Mouse (Mus musculus): ENCODE measurements around the gene Zdhhc14. TPM values are rescaled to one million over a fixed set of nuclear protein-coding genes. Genes with fewer than 3 reads are reported as not detected.

The Zdhhc14 gene
- polyA plus RNA-seq (2015; fragmentation: Nextera tagmentation; extraction: Ambion mirVana): 11.3 and 13.4 TPM in 2 replicates

GRCm38 (mm10) chr17:5491801-5492745, at the start of gene Zdhhc14:
Gene Zdhhc14, plus strand, starts transcription at chr17:5492557.
- under 1% methylated on average over 68 of the region's 70 CpGs for WGBS
- Histone ChIP-seq H3K27me3 (replicated peaks) (no peaks in the 10 kb centered on the region), H3K4me2 (peak within 1 kb of the TSS; percentile 77), H3K27ac (replicated peaks) (peak within 1 kb of the TSS; percentile 93), H3K4me3 (replicated peaks) (peak within 1 kb of the TSS; percentile 70), H3K9me3 (replicated peaks) (no peaks in the 10 kb centered on the region), H3K9ac (replicated peaks) (peak within 1 kb of the TSS; percentile 69), H3K4me1 (peaks cover 38% of the 10 kb centered on the region), H3K36me3 (no peaks in the 10 kb centered on the region)
- peak; percentile 92 for ATAC-seq (ENCODE audit: low FRiP score)

DNA sequence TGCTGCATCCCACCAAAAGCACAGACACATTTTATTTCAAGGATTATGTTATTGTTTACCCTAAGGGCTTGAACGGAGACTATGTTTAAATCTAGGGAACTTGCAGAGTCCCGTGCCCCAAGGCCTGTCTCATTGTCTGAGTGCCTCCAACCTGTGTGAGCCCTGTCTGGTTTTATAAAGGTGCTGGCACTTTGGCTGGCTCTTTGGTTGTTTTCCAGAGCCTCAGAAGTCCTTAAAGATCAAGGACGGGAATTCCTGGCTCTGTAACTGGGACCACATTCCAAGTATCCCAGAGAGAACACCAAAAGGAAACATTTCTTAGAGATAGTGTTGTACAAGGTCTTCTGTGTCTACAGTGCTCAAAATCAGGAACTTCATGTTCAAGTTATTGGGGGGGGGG, 49.1 kb upstream of the Zdhhc14 start:
- ATAC-seq (ENCODE audit: low FRiP score): no peak
- 83% methylated on average over 3 of the region's 3 CpGs for WGBS

DNA sequence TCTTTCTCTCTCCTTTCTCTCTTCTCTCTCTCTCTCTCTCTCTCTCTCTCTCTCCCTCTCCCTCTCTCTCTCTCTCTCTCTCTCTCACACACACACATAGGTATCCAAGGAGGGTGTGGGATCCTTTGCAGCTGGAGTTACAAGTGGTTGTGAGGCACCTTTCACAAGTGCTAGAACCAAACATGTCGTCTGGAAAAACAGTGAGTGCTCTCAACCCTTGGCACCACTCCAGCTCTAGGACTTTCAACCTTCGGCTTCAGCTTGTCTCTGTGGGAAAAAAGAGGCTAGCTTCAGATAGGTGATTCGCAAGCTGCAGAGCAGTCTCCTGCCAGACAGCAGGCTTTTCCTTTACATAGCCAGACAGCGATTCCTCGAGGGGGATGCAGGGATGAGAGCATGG, 48.6 kb upstream of the Zdhhc14 start:
- Histone ChIP-seq H3K27ac (replicated peaks) (no peak overlapping the region), H3K36me3 (no peaks in the 10 kb centered on the region), H3K4me1 (peaks cover 16% of the 10 kb centered on the region), H3K4me3 (replicated peaks) (no peak overlapping the region), H3K9me3 (replicated peaks) (no peaks in the 10 kb centered on the region), H3K9ac (replicated peaks) (no peak overlapping the region), H3K4me2 (no peak overlapping the region), H3K27me3 (replicated peaks) (peaks cover 4% of the 10 kb centered on the region)
- ATAC-seq (ENCODE audit: low FRiP score): no peak
- WGBS: 64% methylated on average over 5 of the region's 5 CpGs

More for the DNA sequence above, 49.1 kb upstream of the Zdhhc14 start:
- H3K9me3 ChIP-seq (replicated peaks): no peaks in the 10 kb centered on the region
- H3K4me1 ChIP-seq: peaks cover 19% of the 10 kb centered on the region
- H3K9ac ChIP-seq (replicated peaks): no peak overlapping the region
- no peak overlapping the region for H3K4me3 ChIP-seq (replicated peaks)
- no peak overlapping the region for H3K4me2 ChIP-seq
- H3K27me3 ChIP-seq (replicated peaks): peaks cover 4% of the 10 kb centered on the region
- H3K27ac ChIP-seq (replicated peaks): no peak overlapping the region
- H3K36me3 ChIP-seq: no peaks in the 10 kb centered on the region

DNA sequence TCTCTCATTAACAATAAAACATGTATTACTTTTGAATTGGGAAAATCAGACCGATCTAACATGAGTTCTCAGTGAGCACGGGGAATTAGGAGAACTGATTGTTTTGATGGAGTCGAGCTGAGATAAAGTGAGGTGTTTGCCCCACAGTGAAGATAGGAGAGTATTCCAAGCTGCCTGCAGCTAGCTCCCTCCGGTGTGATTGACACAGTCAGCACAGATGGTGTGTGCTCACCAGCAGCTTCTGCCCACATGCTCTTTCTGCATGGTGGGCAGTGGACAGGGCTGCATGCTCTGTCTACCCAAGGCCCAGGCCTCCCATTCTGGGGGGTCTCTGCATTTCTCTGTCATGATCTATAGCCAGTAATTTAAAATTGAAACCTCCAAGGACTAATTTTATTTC, 38.7 kb upstream of the Zdhhc14 start:
- Histone ChIP-seq H3K36me3 (no peaks in the 10 kb centered on the region), H3K27ac (replicated peaks) (no peak overlapping the region), H3K4me2 (no peak overlapping the region), H3K9ac (replicated peaks) (no peak overlapping the region), H3K9me3 (replicated peaks) (no peaks in the 10 kb centered on the region), H3K4me3 (replicated peaks) (no peak overlapping the region), H3K4me1 (no peaks in the 10 kb centered on the region), H3K27me3 (replicated peaks) (no peaks in the 10 kb centered on the region)
- WGBS: 71% methylated on average over 4 of the region's 4 CpGs
- no peak for ATAC-seq (ENCODE audit: low FRiP score)

- H3K27me3 ChIP-seq (replicated peaks): no peaks in the 10 kb centered on the region
- H3K4me3 ChIP-seq (replicated peaks): no peak overlapping the region
- H3K4me1 ChIP-seq: no peaks in the 10 kb centered on the region
- ATAC-seq (ENCODE audit: low FRiP score): no peak
- H3K9me3 ChIP-seq (replicated peaks): no peaks in the 10 kb centered on the region
- no peaks in the 10 kb centered on the region for H3K36me3 ChIP-seq
- 96% methylated on average over 2 of the region's 2 CpGs for WGBS
- H3K9ac ChIP-seq (replicated peaks): no peak overlapping the region
- no peak overlapping the region for H3K27ac ChIP-seq (replicated peaks)
- H3K4me2 ChIP-seq: no peak overlapping the region
These were observed 28.4 kb upstream of the Zdhhc14 start for GRCm38 (mm10) chr17:5463912-5464311.

- no peak for ATAC-seq (ENCODE audit: low FRiP score)
- Histone ChIP-seq H3K9me3 (replicated peaks) (no peaks in the 10 kb centered on the region), H3K27ac (replicated peaks) (no peak overlapping the region), H3K27me3 (replicated peaks) (no peaks in the 10 kb centered on the region), H3K4me1 (no peaks in the 10 kb centered on the region), H3K4me3 (replicated peaks) (no peak overlapping the region), H3K9ac (replicated peaks) (no peak overlapping the region), H3K36me3 (no peaks in the 10 kb centered on the region), H3K4me2 (no peak overlapping the region)
- WGBS: 90% methylated on average over 8 of the region's 8 CpGs
These were observed 25.6 kb upstream of the Zdhhc14 start for GRCm38 (mm10) chr17:5466736-5467135.

GRCm38 (mm10) chr17:5467177-5467576, 25.2 kb upstream of the Zdhhc14 start:
- Histone ChIP-seq H3K36me3 (no peaks in the 10 kb centered on the region), H3K27me3 (replicated peaks) (no peaks in the 10 kb centered on the region), H3K4me3 (replicated peaks) (no peak overlapping the region), H3K9ac (replicated peaks) (no peak overlapping the region), H3K27ac (replicated peaks) (no peak overlapping the region), H3K9me3 (replicated peaks) (no peaks in the 10 kb centered on the region), H3K4me1 (no peaks in the 10 kb centered on the region), H3K4me2 (no peak overlapping the region)
- WGBS: 50% methylated on average over 4 of the region's 4 CpGs
- no peak for ATAC-seq (ENCODE audit: low FRiP score)

DNA sequence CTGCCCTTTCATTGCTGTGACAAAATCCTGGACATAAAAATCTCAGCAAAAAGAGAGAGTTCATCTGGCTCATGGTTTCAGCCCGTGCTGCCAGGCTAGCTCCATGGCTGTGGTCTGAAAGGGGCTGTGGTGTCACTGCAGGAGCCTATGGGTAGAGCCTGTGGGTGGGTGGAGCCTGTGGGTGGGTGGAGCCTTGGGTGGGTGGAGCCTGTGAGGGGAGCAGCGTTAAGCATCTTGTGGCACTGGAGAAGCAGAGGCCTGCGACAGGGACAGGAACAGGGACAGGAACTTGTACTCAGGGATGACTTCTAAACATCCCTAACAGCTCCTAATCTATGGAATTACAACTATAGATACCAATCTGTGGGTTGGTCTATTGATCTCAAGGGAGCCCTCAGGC, 20.1 kb upstream of the Zdhhc14 start:
- ATAC-seq (ENCODE audit: low FRiP score): no peak
- H3K9me3 ChIP-seq (replicated peaks): no peaks in the 10 kb centered on the region
- H3K9ac ChIP-seq (replicated peaks): no peak overlapping the region
- H3K27ac ChIP-seq (replicated peaks): no peak overlapping the region
- H3K36me3 ChIP-seq: no peaks in the 10 kb centered on the region
- H3K27me3 ChIP-seq (replicated peaks): no peaks in the 10 kb centered on the region
- no peak overlapping the region for H3K4me3 ChIP-seq (replicated peaks)
- no peak overlapping the region for H3K4me2 ChIP-seq
- WGBS: 47% methylated on average over 3 of the region's 3 CpGs
- no peaks in the 10 kb centered on the region for H3K4me1 ChIP-seq

DNA sequence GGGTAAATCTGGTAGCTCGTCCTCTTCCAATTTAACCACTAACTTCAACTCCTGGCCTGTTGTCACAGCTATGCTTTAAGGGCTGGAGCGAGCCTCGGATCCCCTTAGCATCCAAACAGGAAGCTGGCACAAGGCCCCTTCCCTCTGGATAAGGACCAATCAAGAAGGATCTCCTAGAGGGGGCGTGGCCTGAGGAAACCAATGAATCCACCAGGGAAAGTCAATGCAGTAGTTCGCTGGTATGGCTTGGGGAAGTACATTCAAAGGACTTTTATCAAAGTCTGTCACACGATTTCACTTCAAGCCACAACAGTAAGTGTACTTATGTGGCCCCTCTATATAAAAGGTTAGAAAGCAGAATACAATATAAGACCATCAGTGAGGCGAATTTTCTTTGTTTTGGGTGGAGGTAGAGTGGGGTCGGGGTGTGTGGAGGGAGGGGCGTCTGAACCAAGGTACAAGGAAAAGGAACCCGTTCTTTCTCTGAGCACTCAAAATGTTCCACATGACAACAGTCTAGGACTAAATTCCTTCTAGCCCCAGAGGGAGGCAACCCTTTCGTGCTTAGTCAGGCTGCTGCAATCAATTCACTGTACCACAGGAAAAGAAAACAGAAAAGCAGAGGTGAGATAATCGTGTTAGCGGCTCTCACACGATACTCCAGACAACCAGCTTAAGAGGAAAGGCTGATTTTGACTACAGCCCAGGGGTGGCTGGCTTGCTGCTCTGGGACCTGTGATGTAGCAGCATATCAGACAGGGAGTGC, 16.2 kb upstream of the Zdhhc14 start:
- no peaks in the 10 kb centered on the region for H3K9me3 ChIP-seq (replicated peaks)
- WGBS: 67% methylated on average over 14 of the region's 14 CpGs
- H3K9ac ChIP-seq (replicated peaks): no peak overlapping the region
- H3K27me3 ChIP-seq (replicated peaks): no peaks in the 10 kb centered on the region
- no peak for ATAC-seq (ENCODE audit: low FRiP score)
- H3K36me3 ChIP-seq: no peaks in the 10 kb centered on the region
- no peak overlapping the region for H3K4me2 ChIP-seq
- no peaks in the 10 kb centered on the region for H3K4me1 ChIP-seq
- H3K4me3 ChIP-seq (replicated peaks): no peak overlapping the region
- H3K27ac ChIP-seq (replicated peaks): no peak overlapping the region

- H3K4me1 ChIP-seq: no peaks in the 10 kb centered on the region
- 69% methylated on average over 4 of the region's 4 CpGs for WGBS
- no peak overlapping the region for H3K27ac ChIP-seq (replicated peaks)
- H3K36me3 ChIP-seq: no peaks in the 10 kb centered on the region
- no peak overlapping the region for H3K4me3 ChIP-seq (replicated peaks)
- no peak overlapping the region for H3K9ac ChIP-seq (replicated peaks)
- no peaks in the 10 kb centered on the region for H3K9me3 ChIP-seq (replicated peaks)
- no peak overlapping the region for H3K4me2 ChIP-seq
- ATAC-seq (ENCODE audit: low FRiP score): no peak
- no peaks in the 10 kb centered on the region for H3K27me3 ChIP-seq (replicated peaks)
These were observed 8.9 kb upstream of the Zdhhc14 start for GRCm38 (mm10) chr17:5483456-5483855.

- WGBS: 90% methylated on average over 1 of the region's 1 CpGs
These were observed 7.7 kb upstream of the Zdhhc14 start for GRCm38 (mm10) chr17:5484663-5485062.

DNA sequence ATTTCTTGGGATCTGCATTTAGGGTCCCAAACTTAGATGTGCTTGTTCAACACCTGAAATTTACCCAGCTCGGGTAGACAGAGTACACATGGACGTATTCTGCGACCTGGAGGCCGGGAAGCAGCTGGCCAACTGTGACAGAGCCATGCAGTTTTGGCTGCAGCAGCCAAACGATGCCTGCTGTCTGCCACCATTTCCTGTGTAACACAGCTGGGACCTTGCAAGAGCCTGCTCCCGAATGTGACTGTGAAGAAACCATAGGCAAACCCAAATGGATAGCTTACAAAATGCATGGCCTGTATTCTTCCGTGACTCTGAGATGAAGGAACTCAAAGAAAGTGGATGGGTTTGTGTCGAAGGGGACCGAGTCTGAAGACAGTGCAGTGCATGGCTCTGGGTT, 4.2 kb upstream of the Zdhhc14 start:
- H3K36me3 ChIP-seq: no peaks in the 10 kb centered on the region
- no peak overlapping the region for H3K4me2 ChIP-seq
- H3K27me3 ChIP-seq (replicated peaks): no peaks in the 10 kb centered on the region
- peaks cover 13% of the 10 kb centered on the region for H3K4me1 ChIP-seq
- H3K9me3 ChIP-seq (replicated peaks): no peaks in the 10 kb centered on the region
- no peak overlapping the region for H3K27ac ChIP-seq (replicated peaks)
- WGBS: 58% methylated on average over 9 of the region's 9 CpGs
- H3K4me3 ChIP-seq (replicated peaks): no peak overlapping the region
- no peak overlapping the region for H3K9ac ChIP-seq (replicated peaks)
- no peak for ATAC-seq (ENCODE audit: low FRiP score)

More at GRCm38 (mm10) chr17:5484663-5485062, 7.7 kb upstream of the Zdhhc14 start:
- Histone ChIP-seq H3K27ac (replicated peaks) (no peak overlapping the region), H3K36me3 (no peaks in the 10 kb centered on the region), H3K9me3 (replicated peaks) (no peaks in the 10 kb centered on the region), H3K4me3 (replicated peaks) (no peak overlapping the region), H3K9ac (replicated peaks) (no peak overlapping the region), H3K27me3 (replicated peaks) (no peaks in the 10 kb centered on the region), H3K4me1 (no peaks in the 10 kb centered on the region), H3K4me2 (no peak overlapping the region)
- ATAC-seq (ENCODE audit: low FRiP score): no peak
